Mouse (Mus musculus): ENCODE data around the gene Coq9. TPM values are rescaled to one million over a fixed set of nuclear protein-coding genes. Genes with fewer than 3 reads are reported as not detected.

Coq9 gene
- polyA plus RNA-seq, 2 experiments: 38.5 to 44.3 TPM

DNA sequence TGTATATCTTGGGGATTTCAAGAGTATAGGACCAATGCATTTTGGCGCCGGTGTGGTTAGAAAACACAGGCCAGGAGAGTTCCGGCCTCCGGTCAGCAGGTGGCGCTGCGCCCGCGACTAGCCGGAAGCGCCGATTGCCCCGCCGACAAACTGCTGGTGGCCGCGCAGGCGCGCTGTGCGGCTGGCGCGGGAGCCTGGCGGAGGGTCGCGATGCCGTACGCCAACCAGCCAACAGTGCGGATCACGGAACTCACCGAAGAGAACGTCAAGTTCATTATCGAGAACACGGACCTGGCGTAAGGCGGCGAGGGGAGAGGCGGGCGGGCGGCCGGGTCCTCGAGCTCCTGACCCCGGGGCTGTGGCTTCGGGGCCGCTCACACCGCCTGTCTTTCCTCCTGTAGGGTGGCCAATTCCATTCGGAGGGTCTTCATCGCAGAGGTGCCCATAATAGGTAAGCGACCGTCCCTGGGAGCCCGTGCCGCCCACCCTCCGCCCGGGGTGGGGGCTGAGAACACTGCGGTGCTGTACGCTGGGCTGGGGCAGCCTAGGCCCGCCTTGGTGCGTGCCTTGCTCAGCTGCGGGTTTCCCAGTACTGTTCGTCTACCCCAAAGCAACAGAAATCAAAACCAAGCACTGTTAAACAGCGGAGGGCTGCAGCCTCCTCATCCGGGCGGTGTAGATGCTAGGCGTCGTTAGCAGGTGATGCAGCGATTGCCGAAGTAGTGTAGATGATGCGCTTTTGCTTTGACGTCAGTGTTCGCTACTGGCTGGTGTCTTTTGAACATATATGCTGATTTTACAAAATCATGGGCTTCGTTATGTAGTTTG lies 19.4 kb downstream of the Coq9 start, which contains the start of gene Polr2c:
TSS of gene Polr2c (plus strand) at position 105 of the 828 bp plus-strand sequence.
- peaks cover 27% of the 10 kb centered on the region for H3K36me3 ChIP-seq (replicated peaks; ENCODE audit: control insufficient read depth, insufficient read depth, low read depth)
- peaks cover 3 to 8% of the 10 kb centered on the region in 2 experiments for H3K4me1 ChIP-seq (replicated peaks; ENCODE audit: control insufficient read depth in 2 of 2, insufficient read depth in 2 of 2, low read length in 1 of 2)
- under 1% methylated on average over 68 of the region's 68 CpGs for WGBS (ENCODE audit: insufficient replicate concordance)
- H3K4me2 ChIP-seq (ENCODE audit: low read depth): peak within 1 kb of the TSS; percentile 82
- TF ChIP-seq EP300 (IDR thresholded peaks at IDR 0.05; ENCODE audit: low read depth) (no peak), CTCF (IDR thresholded peaks at IDR 0.05; ENCODE audit: low read depth) (peak; percentile 90)
- peak within 1 kb of the TSS; percentile 90 for H3K9ac ChIP-seq (replicated peaks)
- peak within 1 kb of the TSS; percentile 85 to 89 for H3K4me3 ChIP-seq (ENCODE audit: insufficient read depth in 1 of 2, low read depth in 2 of 2, low read length in 2 of 2)
- H3K27me3 ChIP-seq (ENCODE audit: control insufficient read depth, insufficient read depth, low read length): no peaks in the 10 kb centered on the region
- peak; percentile 80 for ATAC-seq (ENCODE audit: insufficient read depth)
- no peaks in the 10 kb centered on the region for H3K9me3 ChIP-seq (ENCODE audit: control insufficient read depth, low read length)
- peak; percentile 67 to 70 (median 68) for DNase-seq (ENCODE audit: low read depth in 3 of 3, low spot score in 3 of 3)
- H3K27ac ChIP-seq: peak within 1 kb of the TSS; percentile 50

DNA sequence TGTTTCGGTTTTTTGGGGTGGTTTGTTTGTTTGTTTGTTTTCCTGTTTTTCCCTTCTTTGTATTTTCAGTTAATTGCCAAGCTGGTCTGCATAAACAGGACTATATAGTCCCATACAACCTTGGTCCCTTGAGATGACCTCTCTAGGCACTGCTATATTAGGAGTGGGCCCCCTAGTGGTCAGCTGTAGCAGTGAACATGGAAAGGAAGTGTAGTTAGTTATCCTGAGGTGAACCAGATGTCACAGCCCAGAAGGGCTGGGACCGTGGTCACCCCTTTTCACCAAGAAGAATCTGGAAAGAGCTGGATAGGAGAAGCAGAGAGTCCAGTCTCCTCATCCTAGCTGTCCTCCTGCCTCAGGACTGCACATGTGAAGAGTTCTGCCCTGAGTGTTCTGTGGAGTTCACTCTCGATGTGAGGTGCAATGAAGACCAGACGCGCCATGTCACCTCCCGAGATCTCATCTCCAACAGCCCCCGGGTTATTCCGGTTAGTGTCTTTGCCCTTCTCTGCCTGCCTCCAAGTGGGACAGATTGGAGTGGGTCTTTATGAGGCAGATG lies 23.3 kb downstream of the Coq9 start:
- Histone ChIP-seq H3K27ac (no peak overlapping the region), H3K36me3 (replicated peaks; ENCODE audit: control insufficient read depth, insufficient read depth, low read depth) (peaks cover 46% of the 10 kb centered on the region), H3K27me3 (ENCODE audit: control insufficient read depth, insufficient read depth, low read length) (no peaks in the 10 kb centered on the region), H3K4me2 (ENCODE audit: low read depth) (no peak overlapping the region), H3K4me1 (replicated peaks; ENCODE audit: control insufficient read depth in 2 of 2, insufficient read depth in 2 of 2, low read length in 1 of 2) (peaks cover 12 to 21% of the 10 kb centered on the region in 2 experiments), H3K9ac (replicated peaks) (no peak overlapping the region), H3K9me3 (ENCODE audit: control insufficient read depth, low read length) (no peaks in the 10 kb centered on the region), H3K4me3 (ENCODE audit: insufficient read depth in 1 of 2, low read depth in 2 of 2, low read length in 2 of 2) (no peak overlapping the region)
- DNase-seq (ENCODE audit: low read depth in 3 of 3, low spot score in 3 of 3): peak in 2 of 3 experiments; percentile 59 to 65
- ATAC-seq (ENCODE audit: insufficient read depth): no peak
- TF ChIP-seq EP300 (IDR thresholded peaks at IDR 0.05; ENCODE audit: low read depth) (no peak), CTCF (IDR thresholded peaks at IDR 0.05; ENCODE audit: low read depth) (peak; percentile 92)
- WGBS (ENCODE audit: insufficient replicate concordance): 66% methylated on average over 8 of the region's 8 CpGs

DNA sequence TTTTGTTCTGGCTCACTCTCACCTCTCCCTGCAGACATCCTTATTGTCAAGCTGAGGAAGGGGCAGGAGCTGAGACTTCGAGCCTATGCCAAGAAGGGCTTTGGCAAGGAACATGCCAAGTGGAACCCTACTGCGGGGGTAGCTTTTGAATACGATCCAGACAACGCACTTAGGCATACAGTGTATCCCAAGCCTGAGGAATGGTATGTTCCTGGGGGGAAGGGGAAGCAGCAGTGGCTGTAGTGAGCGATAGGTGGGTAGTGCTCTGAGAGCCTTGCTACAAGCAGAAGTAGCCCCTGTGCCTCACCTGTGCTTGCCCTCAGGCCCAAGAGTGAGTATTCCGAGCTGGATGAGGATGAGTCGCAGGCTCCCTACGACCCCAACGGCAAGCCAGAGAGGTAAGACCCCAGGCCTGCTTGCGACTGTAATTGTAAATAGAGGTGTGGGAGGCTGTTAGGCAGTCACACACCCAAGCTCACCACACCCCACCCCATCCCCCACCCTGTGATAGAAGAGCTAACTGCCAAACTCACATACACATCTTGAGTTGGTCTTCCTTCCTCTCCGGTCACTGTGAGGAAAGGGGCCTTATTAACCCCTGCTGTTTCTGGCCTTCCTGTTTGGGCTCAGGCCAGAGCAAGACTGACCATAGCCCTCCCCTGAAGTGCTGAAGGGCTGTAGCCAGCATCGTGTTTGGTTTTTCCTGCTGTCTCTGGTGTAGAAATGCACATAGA lies 24.5 kb downstream of the Coq9 start:
- peaks cover 12 to 21% of the 10 kb centered on the region in 2 experiments for H3K4me1 ChIP-seq (replicated peaks; ENCODE audit: control insufficient read depth in 2 of 2, insufficient read depth in 2 of 2, low read length in 1 of 2)
- H3K36me3 ChIP-seq (replicated peaks; ENCODE audit: control insufficient read depth, insufficient read depth, low read depth): peaks cover 54% of the 10 kb centered on the region
- H3K4me2 ChIP-seq (ENCODE audit: low read depth): no peak overlapping the region
- ATAC-seq (ENCODE audit: insufficient read depth) (peak; percentile 10; the same call in 1 of the 2 replicates), DNase-seq (ENCODE audit: low read depth in 3 of 3, low spot score in 3 of 3) (no peak)
- H3K27me3 ChIP-seq (ENCODE audit: control insufficient read depth, insufficient read depth, low read length): no peaks in the 10 kb centered on the region
- no peak overlapping the region for H3K27ac ChIP-seq
- no peak overlapping the region for H3K9ac ChIP-seq (replicated peaks)
- no peak overlapping the region for H3K4me3 ChIP-seq (ENCODE audit: insufficient read depth in 1 of 2, low read depth in 2 of 2, low read length in 2 of 2)
- H3K9me3 ChIP-seq (ENCODE audit: control insufficient read depth, low read length): no peaks in the 10 kb centered on the region
- 64% methylated on average over 12 of the region's 12 CpGs for WGBS (ENCODE audit: insufficient replicate concordance)
- no peak for TF ChIP-seq EP300 (IDR thresholded peaks at IDR 0.05; ENCODE audit: low read depth)
- no peak for TF ChIP-seq CTCF (IDR thresholded peaks at IDR 0.05; ENCODE audit: low read depth)

DNA sequence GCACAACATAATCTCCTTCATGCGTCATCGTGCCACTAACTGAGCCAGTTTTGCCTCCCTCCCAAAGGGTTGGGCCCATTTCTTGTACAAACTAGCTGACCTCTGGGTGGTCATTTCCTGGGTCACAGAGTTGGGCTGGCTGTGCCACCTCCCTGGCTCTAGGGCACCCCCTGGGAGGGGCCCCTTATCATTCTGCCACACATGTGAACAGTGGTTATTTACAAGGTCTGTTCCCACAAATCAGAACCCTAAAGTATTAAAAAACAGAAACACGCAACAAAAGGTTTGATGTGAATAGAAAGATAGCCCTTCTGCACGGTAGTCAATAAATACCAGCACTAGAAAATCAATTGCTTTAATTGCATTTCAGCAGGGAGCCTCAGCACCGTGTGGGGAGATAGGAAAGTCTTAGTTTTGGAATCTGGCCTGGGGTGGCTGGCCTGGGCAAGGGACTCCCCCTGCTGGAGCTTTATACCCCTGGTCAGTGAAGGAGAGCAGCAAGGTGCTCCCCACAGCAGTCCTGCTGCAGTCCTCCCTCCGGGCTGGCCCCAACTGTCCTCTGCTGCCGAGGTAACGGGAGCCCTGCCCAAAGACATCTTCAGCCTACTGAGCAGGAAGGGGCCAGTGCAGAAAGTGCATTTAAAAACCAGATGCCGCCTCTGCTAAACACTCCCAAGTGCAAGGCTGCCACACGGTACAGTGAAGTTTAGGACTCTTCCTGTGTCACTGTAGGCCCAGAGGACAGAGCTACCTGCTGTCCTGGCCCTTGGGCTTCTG lies 26.0 kb downstream of the Coq9 start:
- TF ChIP-seq CTCF (IDR thresholded peaks at IDR 0.05; ENCODE audit: low read depth): peak; percentile 48; the same call in 1 of the 2 replicates
- TF ChIP-seq EP300 (IDR thresholded peaks at IDR 0.05; ENCODE audit: low read depth): peak; percentile 51; the same call in 1 of the 2 replicates
- peaks cover 54% of the 10 kb centered on the region for H3K36me3 ChIP-seq (replicated peaks; ENCODE audit: control insufficient read depth, insufficient read depth, low read depth)
- H3K4me2 ChIP-seq (ENCODE audit: low read depth): no peak overlapping the region
- WGBS (ENCODE audit: insufficient replicate concordance): 60% methylated on average over 10 of the region's 10 CpGs
- no peak overlapping the region; the same call in 1 of the 2 replicates for H3K9ac ChIP-seq (replicated peaks)
- ATAC-seq (ENCODE audit: insufficient read depth) (peak; percentile 39; the same call in 1 of the 2 replicates), DNase-seq (ENCODE audit: low read depth in 3 of 3, low spot score in 3 of 3) (peak in 2 of 3 experiments; percentile 22 to 37)
- H3K27me3 ChIP-seq (ENCODE audit: control insufficient read depth, insufficient read depth, low read length): no peaks in the 10 kb centered on the region
- H3K27ac ChIP-seq: no peak overlapping the region
- H3K4me1 ChIP-seq (replicated peaks; ENCODE audit: control insufficient read depth in 2 of 2, insufficient read depth in 2 of 2, low read length in 1 of 2): peaks cover 9 to 16% of the 10 kb centered on the region in 2 experiments
- H3K4me3 ChIP-seq (ENCODE audit: insufficient read depth in 1 of 2, low read depth in 2 of 2, low read length in 2 of 2): no peak overlapping the region
- no peaks in the 10 kb centered on the region for H3K9me3 ChIP-seq (ENCODE audit: control insufficient read depth, low read length)
